Mouse (Mus musculus) MEL (cell line): Measurements from ENCODE around the gene Mindy1. TPM values are rescaled to one million over a fixed set of nuclear protein-coding genes. Genes with fewer than 3 reads are reported as not detected.

ENCODE experiments used
- DNase-seq: peaks from one replicate; pipeline ENCODE4 v3.0.0; 2011; ENCODE audit warnings: low read depth, low spot score
- H3K27ac ChIP-seq: 2 replicates; pipeline ENCODE4 v1.5.1; 2012; ENCODE audit warnings: low read depth, mild to moderate bottlenecking, control low read depth, low read length, moderate library complexity; ENCODE audit not compliant: control insufficient read depth
- H3K27me3 ChIP-seq, 2 experiments: fragments of 150-350 bp in 1 of 2; sonication (generic) in 1 of 2; 2 replicates each; pipeline ENCODE4 v1.6.1; 2012; ENCODE audit warnings: low read length in 2 of 2, mild to moderate bottlenecking in 2 of 2, improper control_type of control experiment in 1 of 2, moderate library complexity in 1 of 2; ENCODE audit not compliant: insufficient read depth in 2 of 2, control insufficient read depth in 1 of 2
- H3K36me3 ChIP-seq, 2 experiments: 2 replicates each; pipeline ENCODE4 v1.6.1; 2012 to 2014; ENCODE audit warnings: low read length in 2 of 2, improper control_type of control experiment in 1 of 2, inconsistent platforms in 1 of 2, mild to moderate bottlenecking in 1 of 2; ENCODE audit not compliant: insufficient read depth in 2 of 2, control insufficient read depth in 1 of 2
- H3K4me1 ChIP-seq, 2 experiments: fragments of 150-350 bp in 1 of 2; sonication (generic) in 1 of 2; 2 replicates each; pipeline ENCODE4 v1.6.1; 2012; ENCODE audit warnings: low read length in 2 of 2, improper control_type of control experiment in 1 of 2, mild to moderate bottlenecking in 1 of 2; ENCODE audit not compliant: insufficient read depth in 2 of 2, control insufficient read depth in 1 of 2
- H3K4me3 ChIP-seq, 2 experiments: fragments of 150-350 bp in 1 of 2; sonication (generic) in 1 of 2; 2 replicates each; pipeline ENCODE4 v1.5.1; 2012; ENCODE audit warnings: low read depth in 2 of 2, low read length in 2 of 2, mild to moderate bottlenecking in 2 of 2, moderate library complexity in 2 of 2, control low read depth in 1 of 2, improper control_type of control experiment in 1 of 2; ENCODE audit not compliant: control insufficient read depth in 1 of 2, insufficient read depth in 1 of 2
- H3K79me2 ChIP-seq: 2 replicates; pipeline ENCODE4 v1.6.1; 2012; ENCODE audit warnings: mild to moderate bottlenecking, low read length, moderate library complexity; ENCODE audit not compliant: control insufficient read depth, poor library complexity, insufficient read depth
- H3K9ac ChIP-seq: 2 replicates; pipeline ENCODE4 v1.6.1; 2012; ENCODE audit warnings: low read depth, mild to moderate bottlenecking, control low read depth, low read length, moderate library complexity; ENCODE audit not compliant: control insufficient read depth, poor library complexity, severe bottlenecking
- H3K9me3 ChIP-seq: fragments of 150-350 bp; sonication (generic); replicated peaks from 2 replicates; pipeline ENCODE4 v1.6.1; 2012; ENCODE audit warnings: mild to moderate bottlenecking, low read length, improper control_type of control experiment, moderate library complexity; ENCODE audit not compliant: insufficient read depth
- E2F4 ChIP-seq: IDR thresholded peaks from 2 replicates; pipeline ENCODE4 v1.6.1; 2011; ENCODE audit warnings: low read depth, low read length, improper control_type of control experiment, borderline replicate concordance
- ETS1 ChIP-seq: IDR thresholded peaks from 2 replicates; pipeline ENCODE4 v1.6.1; 2012; ENCODE audit warnings: low read depth, mild to moderate bottlenecking, inconsistent platforms, low read length, improper control_type of control experiment, moderate library complexity
- HCFC1 ChIP-seq: IDR thresholded peaks from 2 replicates; pipeline ENCODE4 v1.6.1; 2012; ENCODE audit warnings: low read depth, mild to moderate bottlenecking, inconsistent platforms, low read length, improper control_type of control experiment, moderate library complexity
- MEF2A ChIP-seq: IDR thresholded peaks from 2 replicates; pipeline ENCODE4 v1.6.1; 2014; ENCODE audit warnings: low read depth, mild to moderate bottlenecking, inconsistent platforms, low read length, improper control_type of control experiment; ENCODE audit not compliant: poor library complexity, insufficient replicate concordance, severe bottlenecking; ENCODE audit errors: extremely low read depth
- MYC ChIP-seq: IDR thresholded peaks from 2 replicates; pipeline ENCODE4 v1.6.1; 2011; ENCODE audit warnings: low read depth, mild to moderate bottlenecking, low read length, improper control_type of control experiment, moderate library complexity
- NRF1 ChIP-seq: IDR thresholded peaks from 2 replicates; pipeline ENCODE4 v1.6.1; 2014; ENCODE audit warnings: low read depth, mild to moderate bottlenecking, inconsistent platforms, low read length, improper control_type of control experiment, moderate library complexity; ENCODE audit not compliant: poor library complexity, insufficient read depth, severe bottlenecking
- POLR2AphosphoS5 ChIP-seq: IDR thresholded peaks from 2 replicates; pipeline ENCODE4 v1.6.1; 2012; ENCODE audit warnings: low read depth, borderline replicate concordance, mild to moderate bottlenecking, inconsistent platforms, low read length, moderate library complexity, mixed read lengths
- RAD21 ChIP-seq: IDR thresholded peaks from 2 replicates; pipeline ENCODE4 v1.6.1; 2011; ENCODE audit warnings: mild to moderate bottlenecking, low read depth, low read length, improper control_type of control experiment
- SIN3A ChIP-seq: IDR thresholded peaks from 2 replicates; pipeline ENCODE4 v1.6.1; 2012; ENCODE audit warnings: low read length, improper control_type of control experiment, inconsistent platforms
- SMC3 ChIP-seq: IDR thresholded peaks from 2 replicates; pipeline ENCODE4 v1.6.1; 2011; ENCODE audit warnings: low read depth, low read length, improper control_type of control experiment
- TAL1 ChIP-seq: IDR thresholded peaks from 2 replicates; pipeline ENCODE4 v1.6.1; 2012; ENCODE audit warnings: mild to moderate bottlenecking, inconsistent platforms, low read length, moderate library complexity, mixed read lengths
- USF1 ChIP-seq: IDR thresholded peaks from 2 replicates; pipeline ENCODE4 v1.6.1; 2014; ENCODE audit warnings: low read depth, mild to moderate bottlenecking, inconsistent platforms, low read length, improper control_type of control experiment, moderate library complexity
- ZMIZ1 ChIP-seq: IDR thresholded peaks from 2 replicates; pipeline ENCODE4 v1.6.1; 2012; ENCODE audit warnings: low read depth, mild to moderate bottlenecking, inconsistent platforms, low read length, improper control_type of control experiment, moderate library complexity
- polyA plus RNA-seq, 2 experiments: library from polyadenylated mRNA; stranded (reverse) in 1 of 2; unstranded in 1 of 2; fragments of >175 nt in 1 of 2; fragments of >200 nt in 1 of 2; gene quantifications; 2 replicates each; pipeline versions ENCODE4 v1.2.1 to v1.2.4; 2012; ENCODE audit warnings: low replicate concordance in 2 of 2, low read depth in 1 of 2; ENCODE audit not compliant: insufficient read length in 2 of 2, insufficient read depth in 1 of 2, missing spikeins in 1 of 2
- total RNA-seq: library from RNA; depleted of rRNA; stranded (reverse); fragments of 300-350 nt; gene quantifications from 2 replicates; pipeline ENCODE4 v1.2.3, GENCODE M21; 2012

The Mindy1 gene
- total and polyA plus RNA-seq, 3 experiments = 203 to 234 TPM; not detected in 1

- H3K4me1 ChIP-seq = peaks cover 25 to 52% of the 10 kb centered on the region in 2 experiments
- peaks cover 7 to 51% of the 10 kb centered on the region in 2 experiments for H3K36me3 ChIP-seq
- TF ChIP-seq TAL1 (peak; percentile 65), HCFC1 (no peak)
- TF ChIP-seq, all 39 proteins: peak for 1
- H3K79me2 ChIP-seq = peaks cover 61% of the 10 kb centered on the region
- peak within 1 kb of the TSS; percentile 85 for H3K4me3 ChIP-seq
- peak; percentile 85 for DNase-seq
- peak within 1 kb of the TSS; percentile 95 for H3K27ac ChIP-seq
- H3K27me3 ChIP-seq = no peaks in the 10 kb centered on the region
- peak within 1 kb of the TSS; percentile 89 for H3K9ac ChIP-seq
- H3K9me3 ChIP-seq = no peaks in the 10 kb centered on the region
These were observed 33.4 kb downstream of the Mindy1 start, which contains the start of gene Cers2 for GRCm38 (mm10) chr3:95314486-95315093. Gene Cers2, plus strand, starts transcription at chr3:95314791.

- peaks cover 14 to 45% of the 10 kb centered on the region in 2 experiments for H3K36me3 ChIP-seq
- DNase-seq = peak; percentile 94
- peaks cover 24 to 48% of the 10 kb centered on the region in 2 experiments for H3K4me1 ChIP-seq
- peak overlapping the region; percentile 89 for H3K9ac ChIP-seq
- H3K4me3 ChIP-seq = peak overlapping the region; percentile 85
- H3K79me2 ChIP-seq = peaks cover 68% of the 10 kb centered on the region
- TF ChIP-seq SIN3A (no peak), POLR2AphosphoS5 (peak; percentile 76), ZMIZ1 (no peak)
- TF ChIP-seq, all 39 proteins: peak for 1
- Histone ChIP-seq H3K27me3 (no peaks in the 10 kb centered on the region), H3K9me3 (no peaks in the 10 kb centered on the region), H3K27ac (peak overlapping the region; percentile 95)
These were observed 34.1 kb downstream of the Mindy1 start for GRCm38 (mm10) chr3:95315094-95315843.

- Histone ChIP-seq H3K79me2 (peaks cover 74% of the 10 kb centered on the region), H3K4me3 (peak overlapping the region; percentile 85), H3K27ac (peak overlapping the region; percentile 95), H3K9me3 (no peaks in the 10 kb centered on the region), H3K27me3 (no peaks in the 10 kb centered on the region), H3K9ac (peak overlapping the region; percentile 89), H3K36me3 (peaks cover 20 to 39% of the 10 kb centered on the region in 2 experiments), H3K4me1 (peaks cover 20 to 41% of the 10 kb centered on the region in 2 experiments)
- TF ChIP-seq E2F4 = no peak
- TF ChIP-seq RAD21 = no peak
- TF ChIP-seq MYC = no peak
- no peak for TF ChIP-seq SMC3
- no peak for TF ChIP-seq USF1
- TF ChIP-seq ZMIZ1 = no peak
- no peak for TF ChIP-seq NRF1
- TF ChIP-seq ETS1 = no peak
- no peak for TF ChIP-seq POLR2AphosphoS5
- TF ChIP-seq MEF2A = no peak
- DNase-seq = peak; percentile 92
These were observed 34.9 kb downstream of the Mindy1 start for GRCm38 (mm10) chr3:95315844-95316550.
